Mouse (Mus musculus) bone marrow macrophage, adult 2 months (primary cell): ENCODE measurements around the gene Terb2. TPM values are rescaled to one million over a fixed set of nuclear protein-coding genes. Genes with fewer than 3 reads are reported as not detected.

ENCODE experiments used
- H3K27ac ChIP-seq: 2 replicates; pipeline ENCODE4 v1.5.1; 2012; ENCODE audit warnings: low read depth, low read length; ENCODE audit not compliant: insufficient read depth
- H3K4me1 ChIP-seq: 2 replicates; pipeline ENCODE4 v1.6.1; 2012; ENCODE audit warnings: low read length; ENCODE audit not compliant: control insufficient read depth, insufficient read depth
- H3K4me3 ChIP-seq: 2 replicates; pipeline ENCODE4 v1.5.1; 2012; ENCODE audit warnings: mild to moderate bottlenecking, low read length, moderate library complexity; ENCODE audit not compliant: insufficient read depth
- CTCF ChIP-seq: IDR thresholded peaks from 2 replicates; pipeline ENCODE4 v1.5.1; 2012; ENCODE audit warnings: low read depth, mild to moderate bottlenecking, low read length, moderate library complexity
- POLR2A ChIP-seq: IDR thresholded peaks from 2 replicates; pipeline ENCODE4 v1.6.1; 2012; ENCODE audit warnings: mild to moderate bottlenecking, low read depth, low read length, borderline replicate concordance
- polyA plus RNA-seq: library from polyadenylated mRNA; stranded (reverse); fragments of >200 nt; gene quantifications from 2 replicates; pipeline ENCODE4 v1.2.4, GENCODE M21; 2012; ENCODE audit not compliant: missing spikeins, insufficient read depth, insufficient read length

The Terb2 gene
- polyA plus RNA-seq, 1 experiment: not detected

- TF ChIP-seq CTCF (no peak), POLR2A (no peak)
- H3K4me3 ChIP-seq: peak overlapping the region; percentile 84
- H3K27ac ChIP-seq: no peak overlapping the region; the same call in 1 of the 2 replicates
- H3K4me1 ChIP-seq: peaks cover 43% of the 10 kb centered on the region
These were observed 36.8 kb upstream of the Terb2 start for GRCm38 (mm10) chr2:122149316-122149715.

GRCm38 (mm10) chr2:122149716-122150115 lies 36.4 kb upstream of the Terb2 start:
- Histone ChIP-seq H3K4me1 (peaks cover 47% of the 10 kb centered on the region), H3K27ac (no peak overlapping the region), H3K4me3 (peak overlapping the region; percentile 84)
- no peak for TF ChIP-seq POLR2A
- TF ChIP-seq CTCF: no peak

GRCm38 (mm10) chr2:122151221-122151620 lies 34.9 kb upstream of the Terb2 start:
- peaks cover 55% of the 10 kb centered on the region for H3K4me1 ChIP-seq
- H3K27ac ChIP-seq: no peak overlapping the region
- TF ChIP-seq POLR2A: no peak
- no peak for TF ChIP-seq CTCF
- peak overlapping the region; percentile 84; the same call in 1 of the 2 replicates for H3K4me3 ChIP-seq

GRCm38 (mm10) chr2:122152850-122153249 lies 33.2 kb upstream of the Terb2 start:
- Histone ChIP-seq H3K27ac (peak overlapping the region; percentile 30), H3K4me3 (no peak overlapping the region), H3K4me1 (peaks cover 58% of the 10 kb centered on the region)
- no peak for TF ChIP-seq CTCF
- TF ChIP-seq POLR2A: no peak

- H3K4me1 ChIP-seq: peaks cover 58% of the 10 kb centered on the region
- H3K4me3 ChIP-seq: no peak overlapping the region
- TF ChIP-seq POLR2A (no peak), CTCF (no peak)
- H3K27ac ChIP-seq: peak overlapping the region; percentile 30
These were observed 32.2 kb upstream of the Terb2 start for GRCm38 (mm10) chr2:122153681-122154365.

- Histone ChIP-seq H3K27ac (no peak overlapping the region), H3K4me3 (no peak overlapping the region), H3K4me1 (peaks cover 58% of the 10 kb centered on the region)
- no peak for TF ChIP-seq CTCF
- no peak for TF ChIP-seq POLR2A
These were observed 31.6 kb upstream of the Terb2 start for GRCm38 (mm10) chr2:122154479-122154878.

- H3K27ac ChIP-seq: peak overlapping the region; percentile 42
These were observed 30.8 kb upstream of the Terb2 start for GRCm38 (mm10) chr2:122155292-122155691.

GRCm38 (mm10) chr2:122156051-122156700 lies 29.9 kb upstream of the Terb2 start:
- Histone ChIP-seq H3K4me1 (peaks cover 44% of the 10 kb centered on the region), H3K27ac (peak overlapping the region; percentile 20; the same call in 1 of the 2 replicates), H3K4me3 (no peak overlapping the region)
- no peak for TF ChIP-seq POLR2A

More at GRCm38 (mm10) chr2:122155292-122155691, 30.8 kb upstream of the Terb2 start:
- TF ChIP-seq POLR2A (no peak), CTCF (no peak)
- H3K4me3 ChIP-seq: no peak overlapping the region
- peaks cover 52% of the 10 kb centered on the region for H3K4me1 ChIP-seq

- Histone ChIP-seq H3K4me1 (peaks cover 45% of the 10 kb centered on the region), H3K27ac (no peak overlapping the region), H3K4me3 (no peak overlapping the region)
- TF ChIP-seq CTCF (no peak), POLR2A (no peak)
These were observed 28.5 kb upstream of the Terb2 start for GRCm38 (mm10) chr2:122157561-122157960.

- Histone ChIP-seq H3K4me1 (peaks cover 48% of the 10 kb centered on the region), H3K4me3 (no peak overlapping the region), H3K27ac (no peak overlapping the region)
- no peak for TF ChIP-seq CTCF
- TF ChIP-seq POLR2A: no peak
These were observed 27.7 kb upstream of the Terb2 start for GRCm38 (mm10) chr2:122158362-122158802.
